Mouse (Mus musculus) C2C12 (cell line): ENCODE measurements at regions not wholly inside any gene's neighbourhood (a gene's known extent, or its start where the extent isn't known, plus 50 kb on each side); places are given as distances from the start of the nearest gene placed in this dataset.

Source experiments
- H3K27me3 ChIP-seq: one replicate; pipeline ENCODE4 v1.6.1; 2011; ENCODE audit not compliant: control insufficient read depth, insufficient read depth, insufficient read length
- H3K36me3 ChIP-seq: one replicate; pipeline ENCODE4 v1.6.1; 2011; ENCODE audit not compliant: control insufficient read depth, insufficient read depth
- H3K4me3 ChIP-seq: one replicate; pipeline ENCODE4 v1.5.1; 2011; ENCODE audit warnings: mild to moderate bottlenecking, control low read depth; ENCODE audit not compliant: poor library complexity, insufficient read depth, severe bottlenecking
- H3K79me2 ChIP-seq: one replicate; pipeline ENCODE4 v1.6.1; 2011; ENCODE audit not compliant: control insufficient read depth, insufficient read depth
- H3K79me3 ChIP-seq: one replicate; pipeline ENCODE4 v1.6.1; 2011; ENCODE audit warnings: low read depth, control low read depth
- H3ac ChIP-seq: one replicate; pipeline ENCODE3; 2011; ENCODE audit warnings: low read depth; ENCODE audit not compliant: control insufficient read depth, insufficient read length
- CEBPB ChIP-seq: IDR thresholded peaks from one replicate; pipeline ENCODE4 v1.6.1; 2011; ENCODE audit warnings: low read depth, mild to moderate bottlenecking, control low read depth, moderate library complexity
- CTCF ChIP-seq: IDR thresholded peaks from one replicate; pipeline ENCODE4 v1.5.1; 2011; ENCODE audit not compliant: control insufficient read depth, insufficient read depth, insufficient read length
- FOSL1 ChIP-seq: IDR thresholded peaks from one replicate; pipeline ENCODE4 v1.8.0; 2011; ENCODE audit warnings: mild to moderate bottlenecking, low read length; ENCODE audit not compliant: poor library complexity, insufficient read depth, severe bottlenecking
- MAX ChIP-seq: IDR thresholded peaks from one replicate; pipeline ENCODE4 v1.6.1; 2011; ENCODE audit warnings: mild to moderate bottlenecking, control low read depth
- MYOD1 ChIP-seq: IDR thresholded peaks from one replicate; pipeline ENCODE4 v1.6.1; 2011; ENCODE audit warnings: low read depth; ENCODE audit not compliant: control insufficient read depth, insufficient read length
- MYOG ChIP-seq: IDR thresholded peaks from one replicate; pipeline ENCODE4 v1.6.1; 2011; ENCODE audit not compliant: control insufficient read depth, insufficient read length; ENCODE audit errors: extremely low read depth
- USF1 ChIP-seq: IDR thresholded peaks from one replicate; pipeline ENCODE4 v1.6.1; 2011; ENCODE audit warnings: low read depth, mild to moderate bottlenecking, control low read depth, moderate library complexity

DNA sequence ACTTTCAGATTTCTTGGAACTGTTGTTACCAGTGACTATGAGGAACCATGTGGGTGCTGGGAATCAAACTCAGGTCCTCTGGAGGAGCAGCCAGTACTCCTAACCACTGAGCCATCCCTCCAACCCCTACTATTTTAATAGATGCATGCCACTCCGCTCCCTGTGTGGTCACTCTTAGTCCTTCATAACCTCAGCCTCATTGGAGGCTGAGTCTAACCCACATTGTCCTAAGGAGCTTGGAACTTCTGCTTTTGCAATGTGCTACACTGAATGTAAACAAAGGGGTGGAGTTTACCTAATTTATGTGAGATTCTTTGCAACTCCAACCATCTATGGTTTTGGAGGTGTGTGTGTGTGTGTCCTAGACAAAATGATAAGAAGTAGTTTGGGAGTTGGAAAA, 122.7 kb upstream of the Tut7 start:
- no peaks in the 10 kb centered on the region for H3K79me3 ChIP-seq
- no peaks in the 10 kb centered on the region for H3K79me2 ChIP-seq
- no peak overlapping the region for H3K4me3 ChIP-seq
- TF ChIP-seq USF1 (no peak), FOSL1 (no peak), CEBPB (no peak), MAX (no peak), MYOD1 (no peak), MYOG (no peak), CTCF (no peak)
- no peak overlapping the region for H3ac ChIP-seq
- no peaks in the 10 kb centered on the region for H3K27me3 ChIP-seq
- H3K36me3 ChIP-seq = no peaks in the 10 kb centered on the region

DNA sequence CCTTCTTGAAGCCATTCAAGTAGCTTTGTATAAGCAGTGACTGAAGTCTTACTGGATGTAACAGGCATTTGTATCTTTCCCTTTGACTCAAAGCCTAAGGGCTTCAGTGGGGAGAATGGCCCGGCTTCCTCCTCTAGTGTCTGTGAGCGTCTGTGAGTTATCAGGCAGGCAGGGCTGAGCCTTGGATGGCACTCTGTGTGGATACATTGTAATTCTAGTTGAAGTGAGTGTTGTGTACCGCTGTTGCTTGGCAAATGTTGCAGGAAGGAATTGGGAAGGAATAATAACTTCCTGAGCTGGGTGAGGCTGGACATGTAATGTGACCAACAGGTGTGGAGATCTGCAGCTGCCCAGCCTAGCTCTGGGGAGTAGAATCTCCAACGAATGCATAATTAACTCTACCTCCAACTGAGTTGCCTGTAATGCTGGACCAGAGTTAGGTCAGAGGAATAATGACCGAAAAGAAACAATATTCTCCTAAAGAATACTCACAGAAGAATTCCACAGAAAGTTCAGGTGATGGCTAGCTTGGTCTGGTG, 120.7 kb upstream of the Tut7 start:
- Histone ChIP-seq H3K4me3 (no peak overlapping the region), H3K27me3 (no peaks in the 10 kb centered on the region), H3ac (no peak overlapping the region), H3K36me3 (no peaks in the 10 kb centered on the region), H3K79me3 (no peaks in the 10 kb centered on the region), H3K79me2 (no peaks in the 10 kb centered on the region)
- TF ChIP-seq CEBPB (no peak), FOSL1 (no peak), MAX (no peak), CTCF (no peak), MYOG (no peak), USF1 (no peak), MYOD1 (no peak)

DNA sequence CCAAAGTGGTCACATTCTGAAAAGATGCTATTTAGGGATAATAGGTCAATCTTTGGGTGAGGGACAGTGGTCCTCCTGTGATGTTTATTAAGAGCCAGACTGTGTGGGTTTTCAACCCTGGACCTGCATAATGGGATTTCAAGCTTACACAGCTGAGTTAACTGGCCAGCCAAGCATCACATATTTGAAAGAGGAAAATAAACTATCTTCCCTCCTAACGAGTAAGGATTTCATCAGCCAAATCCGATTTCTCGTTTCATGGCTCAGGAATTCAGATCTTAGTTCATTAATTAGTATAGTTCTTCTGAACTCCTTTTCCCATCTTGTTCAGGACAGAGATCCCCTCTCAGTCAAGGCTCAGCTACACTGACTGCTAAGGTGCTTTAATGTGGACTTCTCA, 120.1 kb upstream of the Tut7 start:
- no peaks in the 10 kb centered on the region for H3K79me2 ChIP-seq
- no peak overlapping the region for H3ac ChIP-seq
- H3K36me3 ChIP-seq = no peaks in the 10 kb centered on the region
- TF ChIP-seq MYOG = no peak
- no peak overlapping the region for H3K4me3 ChIP-seq
- H3K27me3 ChIP-seq = no peaks in the 10 kb centered on the region
- no peaks in the 10 kb centered on the region for H3K79me3 ChIP-seq

DNA sequence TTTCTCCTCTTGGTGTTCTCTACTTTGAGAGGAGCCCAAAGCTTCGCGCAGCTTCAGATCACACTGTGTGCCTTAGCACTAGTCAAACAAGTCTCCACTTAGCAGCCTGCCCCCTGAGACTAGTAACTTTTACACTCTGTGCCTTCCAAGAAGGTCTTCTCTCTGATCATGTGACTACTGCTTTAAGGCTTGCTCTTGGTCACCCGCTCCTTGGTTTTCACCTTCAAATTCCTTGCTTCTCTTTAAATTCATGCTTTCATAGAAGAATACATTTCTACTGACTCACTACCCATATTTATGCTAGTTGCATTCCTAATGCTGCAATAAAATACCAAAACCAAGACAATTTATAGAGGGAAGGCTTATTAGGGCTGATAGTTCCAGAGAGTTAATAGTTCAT, 118.6 kb upstream of the Tut7 start:
- H3K79me3 ChIP-seq = no peaks in the 10 kb centered on the region
- peak; percentile 54 for TF ChIP-seq USF1
- no peak for TF ChIP-seq MAX
- H3K36me3 ChIP-seq = no peaks in the 10 kb centered on the region

DNA sequence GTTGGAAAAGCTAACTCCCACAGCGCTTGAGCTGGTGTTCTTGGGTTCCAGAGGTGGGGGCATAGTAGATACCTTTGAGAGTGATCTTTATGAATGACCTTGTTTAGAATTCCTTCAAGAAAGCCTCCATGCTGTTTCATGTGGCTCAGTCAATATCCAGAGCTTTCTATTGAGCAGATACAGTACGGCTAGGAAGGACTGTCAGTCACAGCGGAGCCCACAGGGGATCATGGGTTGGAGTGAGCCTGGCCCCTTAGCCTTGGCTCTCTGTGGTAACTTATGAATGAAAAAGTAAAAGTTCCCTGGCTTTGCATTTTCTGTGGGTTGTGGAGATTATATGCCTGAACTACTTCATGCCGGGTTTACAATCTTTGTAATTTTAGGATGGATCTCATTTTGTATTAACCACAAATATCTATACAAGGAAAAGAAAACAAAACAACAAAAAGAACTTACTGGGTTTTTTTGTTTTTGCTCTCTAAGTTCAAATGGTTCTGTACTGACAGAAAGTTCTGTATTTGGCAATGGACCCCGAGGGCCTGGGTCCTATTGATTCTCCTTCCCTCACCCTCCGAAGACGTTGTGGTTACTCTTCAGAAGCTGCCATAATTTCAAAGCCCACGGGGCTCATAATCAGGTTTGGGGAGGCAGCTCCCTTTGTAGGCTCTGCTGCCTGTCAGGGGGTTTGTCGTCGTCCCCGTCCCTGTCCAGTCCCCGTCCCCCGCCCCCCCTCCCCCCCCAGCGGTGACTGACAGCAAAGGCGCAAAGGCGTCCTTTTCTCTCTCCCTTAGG, 117.7 kb upstream of the Tut7 start:
- Histone ChIP-seq H3K4me3 (no peak overlapping the region), H3K36me3 (no peaks in the 10 kb centered on the region), H3K79me3 (no peaks in the 10 kb centered on the region), H3ac (no peak overlapping the region), H3K27me3 (no peaks in the 10 kb centered on the region), H3K79me2 (no peaks in the 10 kb centered on the region)
- TF ChIP-seq MYOD1 (no peak), FOSL1 (no peak), CEBPB (no peak)

More for the DNA sequence above, 118.6 kb upstream of the Tut7 start:
- Histone ChIP-seq H3ac (no peak overlapping the region), H3K79me2 (no peaks in the 10 kb centered on the region), H3K27me3 (no peaks in the 10 kb centered on the region), H3K4me3 (no peak overlapping the region)

DNA sequence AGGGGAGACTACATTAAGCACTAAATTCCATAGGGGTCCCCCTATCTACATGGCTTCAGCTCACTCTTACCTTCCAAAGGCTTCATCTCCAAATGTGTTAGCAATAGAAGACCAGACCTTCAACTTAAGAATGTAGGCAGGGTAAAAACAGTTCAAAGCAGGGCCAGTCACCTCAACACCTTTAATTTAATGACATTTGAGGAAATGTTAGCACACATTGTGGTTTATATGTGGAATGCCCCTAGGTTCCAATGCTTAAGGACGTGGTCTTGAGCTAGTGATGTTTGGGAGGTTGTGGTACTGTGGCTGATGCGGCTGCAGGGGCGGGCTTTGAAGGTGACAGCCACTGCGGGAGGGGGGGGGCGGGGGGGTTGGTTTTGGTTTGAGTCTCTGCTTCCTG, 116.9 kb upstream of the Tut7 start:
- Histone ChIP-seq H3ac (no peak overlapping the region), H3K4me3 (no peak overlapping the region), H3K79me3 (no peaks in the 10 kb centered on the region), H3K27me3 (no peaks in the 10 kb centered on the region), H3K79me2 (no peaks in the 10 kb centered on the region), H3K36me3 (no peaks in the 10 kb centered on the region)
- TF ChIP-seq CEBPB (no peak), MAX (no peak), FOSL1 (no peak), USF1 (no peak), MYOD1 (no peak), CTCF (no peak), MYOG (no peak)
